Mouse (Mus musculus): ENCODE measurements at regions not wholly inside any gene's neighbourhood (a gene's known extent, or its start where the extent isn't known, plus 50 kb on each side); places are given as distances from the start of the nearest gene placed in this dataset.

GRCm38 (mm10) chr3:52211303-52211695 is 56.8 kb upstream of the Foxo1 start:
- WGBS, result 31% methylated on average over 6 of the region's 6 CpGs
- no peak overlapping the region for H3K4me3 ChIP-seq (replicated peaks; ENCODE audit: extremely low read depth, low read depth, low read length)
- DNase-seq, result no peak
- TF ChIP-seq POLR2A (IDR thresholded peaks at IDR 0.05; ENCODE audit: borderline replicate concordance, extremely low read depth, low read depth, low read length) (no peak), CTCF (IDR thresholded peaks at IDR 0.05; ENCODE audit: insufficient read depth, low read length) (no peak)
- H3K4me1 ChIP-seq (ENCODE audit: control insufficient read depth, insufficient read depth, low read length), result peaks cover 4% of the 10 kb centered on the region; the same call in 1 of the 2 replicates

- peaks cover 4% of the 10 kb centered on the region; the same call in 1 of the 2 replicates for H3K4me1 ChIP-seq (ENCODE audit: control insufficient read depth, insufficient read depth, low read length)
- WGBS, result 94% methylated on average over 7 of the region's 7 CpGs
- no peak overlapping the region for H3K4me3 ChIP-seq (replicated peaks; ENCODE audit: extremely low read depth, low read depth, low read length)
- DNase-seq, result no peak
- TF ChIP-seq CTCF (IDR thresholded peaks at IDR 0.05; ENCODE audit: insufficient read depth, low read length), result no peak
- TF ChIP-seq POLR2A (IDR thresholded peaks at IDR 0.05; ENCODE audit: borderline replicate concordance, extremely low read depth, low read depth, low read length), result no peak
Observed at GRCm38 (mm10) chr3:52214114-52214513, 54.0 kb upstream of the Foxo1 start.

- WGBS, result 95% methylated on average over 9 of the region's 9 CpGs
- no peak for DNase-seq
- H3K4me3 ChIP-seq (replicated peaks; ENCODE audit: extremely low read depth, low read depth, low read length), result no peak overlapping the region
- TF ChIP-seq CTCF (IDR thresholded peaks at IDR 0.05; ENCODE audit: insufficient read depth, low read length), result no peak
- no peak for TF ChIP-seq POLR2A (IDR thresholded peaks at IDR 0.05; ENCODE audit: borderline replicate concordance, extremely low read depth, low read depth, low read length)
- H3K4me1 ChIP-seq (ENCODE audit: control insufficient read depth, insufficient read depth, low read length), result peaks cover 4% of the 10 kb centered on the region; the same call in 1 of the 2 replicates
Observed at GRCm38 (mm10) chr3:52215083-52215482, 53.1 kb upstream of the Foxo1 start.

All from lung, adult 2 months (tissue).